Mouse (Mus musculus): ENCODE data around the gene Slc2a6. TPM values are rescaled to one million over a fixed set of nuclear protein-coding genes. Genes with fewer than 3 reads are reported as not detected.

The Slc2a6 gene
- polyA plus RNA-seq, 1 experiment from 2014 or later = 3.5 TPM

GRCm38 (mm10) chr2:27028437-27029015 is 728 bp upstream of the Slc2a6 start:
- Histone ChIP-seq H3K36me3 (no peaks in the 10 kb centered on the region), H3K27ac (no peak overlapping the region), H3K9me3 (replicated peaks) (no peaks in the 10 kb centered on the region), H3K27me3 (peaks cover 23% of the 10 kb centered on the region), H3K4me1 (peaks cover 12% of the 10 kb centered on the region), H3K4me2 (replicated peaks) (peak overlapping the region; percentile 52), H3K9ac (0 out of 2 replicates have a peak overlapping the region, but pooled peaks have one; percentile 1), H3K4me3 (peak overlapping the region; percentile 30; the same call in 1 of the 2 replicates)
- WGBS = 73% methylated on average over 4 of the region's 4 CpGs
- no peak; the same call in 1 of the 2 replicates for ATAC-seq (ENCODE audit: low FRiP score)

DNA sequence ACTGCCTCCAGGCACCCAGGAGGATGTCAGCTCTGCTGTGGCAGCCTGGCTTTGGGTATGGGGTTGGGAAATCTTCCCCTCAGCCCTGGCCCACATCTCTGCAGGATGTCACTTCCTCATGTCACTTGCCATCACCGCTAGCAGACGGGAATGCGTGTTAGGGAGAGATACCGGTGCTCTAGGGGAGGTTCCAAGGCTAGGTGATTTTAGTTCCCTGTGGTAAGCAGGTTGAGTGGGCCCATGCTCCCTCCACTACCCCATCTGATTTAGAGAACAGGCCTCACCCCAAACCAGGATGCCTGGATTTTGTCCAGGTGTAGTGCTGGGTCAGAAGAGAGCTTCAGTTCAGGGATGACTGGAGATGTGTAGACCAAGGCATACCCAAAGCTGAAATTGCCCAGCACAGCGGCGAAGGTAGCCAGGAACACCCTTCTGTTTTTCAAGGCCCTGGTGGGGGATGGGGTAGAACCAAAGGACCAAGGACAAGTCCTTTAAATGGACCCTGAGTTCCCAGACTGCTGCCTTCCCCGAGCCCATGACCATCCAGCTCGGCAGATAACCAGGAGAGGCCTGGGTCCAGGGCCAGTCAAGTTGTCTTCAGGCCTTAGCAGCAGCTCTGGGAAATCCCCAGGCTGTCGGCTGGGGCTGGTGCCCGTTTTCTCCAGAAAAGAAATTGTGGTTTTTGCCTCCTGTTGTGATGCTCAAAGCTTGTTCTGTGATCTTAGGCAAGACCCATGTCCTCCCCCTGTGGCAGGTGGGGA is 761 bp downstream of the Slc2a6 start:
- H3K4me2 ChIP-seq (replicated peaks) = peak overlapping the region; percentile 52
- H3K27ac ChIP-seq = no peak overlapping the region
- peaks cover 23% of the 10 kb centered on the region for H3K27me3 ChIP-seq
- 71% methylated on average over 10 of the region's 10 CpGs for WGBS
- H3K9me3 ChIP-seq (replicated peaks) = no peaks in the 10 kb centered on the region
- no peak for ATAC-seq (ENCODE audit: low FRiP score)
- H3K4me1 ChIP-seq = peaks cover 12% of the 10 kb centered on the region
- peak overlapping the region; percentile 30 for H3K4me3 ChIP-seq
- H3K36me3 ChIP-seq = no peaks in the 10 kb centered on the region
- peak overlapping the region; percentile 42; the same call in 1 of the 2 replicates for H3K9ac ChIP-seq

DNA sequence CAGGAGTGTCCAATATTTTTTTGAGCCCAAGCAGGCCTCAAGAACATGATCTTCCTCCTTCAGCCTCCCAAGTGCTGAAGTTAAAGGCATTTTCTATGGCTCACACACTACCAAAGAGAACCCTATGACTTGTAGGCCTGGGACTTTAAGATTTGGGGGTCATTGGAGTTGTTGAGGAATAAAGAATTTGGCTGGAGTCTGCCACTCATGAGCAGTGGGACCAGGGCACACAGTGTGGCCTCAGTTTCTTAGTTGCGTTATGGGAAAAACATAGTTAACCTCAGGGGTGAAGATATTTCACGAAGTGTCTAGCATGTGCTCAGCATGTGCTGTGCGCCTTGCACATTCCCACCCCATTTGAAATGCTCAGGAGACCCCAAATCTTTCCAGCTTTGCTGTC is 1.5 kb downstream of the Slc2a6 start:
- Histone ChIP-seq H3K9me3 (replicated peaks) (no peaks in the 10 kb centered on the region), H3K9ac (no peak overlapping the region), H3K4me1 (peaks cover 12% of the 10 kb centered on the region), H3K27me3 (peaks cover 23% of the 10 kb centered on the region), H3K27ac (no peak overlapping the region), H3K36me3 (0 out of 2 replicates have a peak, but pooled peaks cover 2% of the 10 kb centered on the region), H3K4me3 (no peak overlapping the region), H3K4me2 (replicated peaks) (no peak overlapping the region)
- 91% methylated on average over 3 of the region's 3 CpGs for WGBS
- ATAC-seq (ENCODE audit: low FRiP score) = no peak

- ATAC-seq (ENCODE audit: low FRiP score) = no peak
- Histone ChIP-seq H3K9me3 (replicated peaks) (no peaks in the 10 kb centered on the region), H3K4me1 (peaks cover 12% of the 10 kb centered on the region), H3K27me3 (peaks cover 21% of the 10 kb centered on the region), H3K4me3 (no peak overlapping the region), H3K27ac (no peak overlapping the region), H3K36me3 (0 out of 2 replicates have a peak, but pooled peaks cover 6% of the 10 kb centered on the region), H3K4me2 (replicated peaks) (no peak overlapping the region), H3K9ac (no peak overlapping the region)
- 81% methylated on average over 3 of the region's 3 CpGs for WGBS
Measured at GRCm38 (mm10) chr2:27025545-27025944, 2.3 kb downstream of the Slc2a6 start.

- no peak for ATAC-seq (ENCODE audit: low FRiP score)
- H3K4me3 ChIP-seq = no peak overlapping the region
- no peak overlapping the region for H3K4me2 ChIP-seq (replicated peaks)
- H3K27me3 ChIP-seq = peaks cover 12% of the 10 kb centered on the region; the same call in 1 of the 2 replicates
- peaks cover 12% of the 10 kb centered on the region for H3K4me1 ChIP-seq
- no peak overlapping the region for H3K9ac ChIP-seq
- H3K36me3 ChIP-seq = peaks cover 20% of the 10 kb centered on the region
- H3K27ac ChIP-seq = no peak overlapping the region
- 87% methylated on average over 14 of the region's 14 CpGs for WGBS
- no peaks in the 10 kb centered on the region for H3K9me3 ChIP-seq (replicated peaks)
Measured at GRCm38 (mm10) chr2:27024136-27024535, 3.7 kb downstream of the Slc2a6 start.

- Histone ChIP-seq H3K4me2 (replicated peaks) (no peak overlapping the region), H3K27me3 (0 out of 2 replicates have a peak, but pooled peaks cover 3% of the 10 kb centered on the region), H3K4me1 (peaks cover 9% of the 10 kb centered on the region; the same call in 1 of the 2 replicates), H3K27ac (no peak overlapping the region), H3K4me3 (no peak overlapping the region), H3K9ac (no peak overlapping the region), H3K9me3 (replicated peaks) (no peaks in the 10 kb centered on the region), H3K36me3 (peaks cover 35% of the 10 kb centered on the region)
- 76% methylated on average over 6 of the region's 6 CpGs for WGBS
- no peak for ATAC-seq (ENCODE audit: low FRiP score)
Measured at GRCm38 (mm10) chr2:27022612-27023011, 5.2 kb downstream of the Slc2a6 start.

DNA sequence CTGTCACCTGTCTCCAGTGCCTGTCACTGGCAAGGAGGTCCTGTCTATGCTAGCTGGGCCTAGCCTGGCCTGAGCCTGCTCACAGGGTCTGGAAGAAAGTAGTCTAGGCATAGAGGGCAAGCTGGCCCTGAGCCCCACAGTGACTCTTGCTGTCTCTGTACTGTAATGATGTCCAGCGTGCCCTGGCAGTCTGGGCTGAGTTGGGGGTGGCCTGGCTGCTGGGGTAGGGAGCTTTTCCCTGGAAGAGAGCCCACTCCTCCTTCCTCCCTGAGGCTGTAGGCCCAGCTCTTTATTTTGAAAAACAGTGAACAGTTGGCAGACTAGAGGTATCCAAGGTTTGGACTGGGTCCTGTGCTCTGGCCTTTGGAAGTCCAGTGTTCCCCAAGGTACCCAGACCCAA is 6.7 kb downstream of the Slc2a6 start:
- 78% methylated on average over 1 of the region's 1 CpGs for WGBS
- ATAC-seq (ENCODE audit: low FRiP score) = no peak
- Histone ChIP-seq H3K4me2 (replicated peaks) (no peak overlapping the region), H3K4me3 (no peak overlapping the region), H3K9me3 (replicated peaks) (no peaks in the 10 kb centered on the region), H3K27me3 (no peaks in the 10 kb centered on the region), H3K27ac (no peak overlapping the region), H3K9ac (no peak overlapping the region), H3K36me3 (peaks cover 49% of the 10 kb centered on the region), H3K4me1 (no peaks in the 10 kb centered on the region)

DNA sequence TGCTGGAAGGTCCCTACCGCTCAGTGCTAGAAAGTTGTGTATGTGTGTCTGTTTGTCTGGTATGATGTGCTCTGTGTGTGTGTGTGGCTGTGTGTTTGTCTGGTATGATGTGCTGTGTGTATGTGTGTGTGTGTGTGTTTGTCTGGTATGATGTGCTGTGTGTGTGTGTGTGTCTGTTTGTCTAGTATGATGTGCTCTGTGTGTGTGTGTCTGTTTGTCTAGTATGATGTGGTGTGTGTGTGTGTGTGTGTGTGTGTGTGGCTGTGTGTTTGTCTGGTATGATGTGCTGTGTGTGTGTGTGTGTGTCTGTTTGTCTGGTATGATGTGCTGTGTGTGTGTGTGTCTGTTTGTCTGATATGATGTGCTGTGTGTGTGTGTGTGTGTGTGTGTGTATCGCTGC is 8.3 kb downstream of the Slc2a6 start:
- H3K27me3 ChIP-seq = no peaks in the 10 kb centered on the region
- peaks cover 64% of the 10 kb centered on the region for H3K36me3 ChIP-seq
- H3K27ac ChIP-seq = no peak overlapping the region
- no peak overlapping the region for H3K9ac ChIP-seq
- ATAC-seq (ENCODE audit: low FRiP score) = no peak
- no peaks in the 10 kb centered on the region for H3K9me3 ChIP-seq (replicated peaks)
- no peak overlapping the region for H3K4me3 ChIP-seq
- WGBS = 93% methylated on average over 2 of the region's 2 CpGs
- no peaks in the 10 kb centered on the region for H3K4me1 ChIP-seq
- H3K4me2 ChIP-seq (replicated peaks) = no peak overlapping the region

DNA sequence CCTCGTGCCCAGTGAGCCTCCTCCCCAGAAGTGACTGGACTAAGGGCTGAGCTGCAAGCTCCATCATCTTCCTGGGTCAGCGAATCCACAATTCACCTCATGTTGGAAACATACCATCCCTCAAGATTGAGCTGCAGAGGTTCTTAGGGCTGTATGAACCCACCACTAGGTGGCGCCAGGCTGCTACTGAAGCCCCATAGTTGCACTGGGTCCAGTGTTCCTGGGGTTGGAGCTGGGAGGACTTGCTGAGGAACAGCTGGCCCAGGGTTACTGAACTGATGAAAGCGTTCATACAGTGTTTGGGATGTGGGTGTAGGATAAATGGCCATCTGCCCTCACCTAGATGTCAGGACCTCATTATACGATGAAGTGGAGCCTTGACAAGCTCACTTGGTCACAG is 10.0 kb downstream of the Slc2a6 start:
- H3K4me2 ChIP-seq (replicated peaks) = no peak overlapping the region
- no peaks in the 10 kb centered on the region for H3K4me1 ChIP-seq
- peaks cover 78% of the 10 kb centered on the region for H3K36me3 ChIP-seq
- H3K27ac ChIP-seq = no peak overlapping the region
- no peak overlapping the region for H3K9ac ChIP-seq
- 0 out of 2 replicates have a peak, but pooled peaks have one; percentile 22 for ATAC-seq (ENCODE audit: low FRiP score)
- no peak overlapping the region for H3K4me3 ChIP-seq
- H3K27me3 ChIP-seq = no peaks in the 10 kb centered on the region
- H3K9me3 ChIP-seq (replicated peaks) = no peaks in the 10 kb centered on the region
- WGBS = 56% methylated on average over 5 of the region's 5 CpGs

DNA sequence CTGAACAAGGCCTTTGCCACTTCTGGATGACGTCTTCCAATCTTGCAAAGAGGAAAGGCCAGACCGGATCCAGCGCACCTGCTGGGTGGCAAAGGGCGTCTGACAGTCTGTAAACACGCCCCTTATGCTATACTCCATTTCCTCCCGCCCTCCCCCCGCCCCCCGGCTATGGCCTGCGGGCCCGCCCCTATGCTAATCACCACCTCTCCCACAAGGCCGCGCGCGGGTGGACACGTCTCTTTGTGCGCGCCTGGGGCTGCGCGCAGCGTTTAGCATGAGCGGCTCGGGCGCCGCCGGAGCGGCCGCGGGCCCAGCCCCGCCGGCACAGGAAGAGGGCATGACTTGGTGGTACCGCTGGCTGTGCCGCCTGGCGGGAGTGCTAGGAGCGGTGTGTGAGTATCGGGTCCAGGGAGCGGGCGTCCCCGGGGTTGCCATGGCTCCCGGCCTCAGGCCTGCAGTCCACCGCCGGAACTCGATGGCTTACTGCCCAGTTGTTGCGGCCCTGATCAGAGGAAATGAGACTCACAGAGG is 18.0 kb downstream of the Slc2a6 start, which contains the start of gene Cacfd1:
Gene Cacfd1, plus strand, starts transcription at position 213 of the 531 bp plus-strand sequence.
- Histone ChIP-seq H3K27me3 (peaks cover 3% of the 10 kb centered on the region; the same call in 1 of the 2 replicates), H3K4me2 (replicated peaks) (peak within 1 kb of the TSS; percentile 87), H3K9ac (peak within 1 kb of the TSS; percentile 87), H3K4me3 (peak within 1 kb of the TSS; percentile 52), H3K36me3 (peaks cover 16% of the 10 kb centered on the region), H3K27ac (peak within 1 kb of the TSS; percentile 88), H3K4me1 (peaks cover 20% of the 10 kb centered on the region), H3K9me3 (replicated peaks) (no peaks in the 10 kb centered on the region)
- peak; percentile 96 for ATAC-seq (ENCODE audit: low FRiP score)
- WGBS = under 1% methylated on average over 40 of the region's 43 CpGs

GRCm38 (mm10) chr2:27007701-27008100 is 20.1 kb downstream of the Slc2a6 start:
- Histone ChIP-seq H3K27ac (no peak overlapping the region), H3K4me2 (replicated peaks) (no peak overlapping the region), H3K4me3 (no peak overlapping the region), H3K9ac (no peak overlapping the region), H3K9me3 (replicated peaks) (no peaks in the 10 kb centered on the region), H3K36me3 (no peaks in the 10 kb centered on the region), H3K27me3 (peaks cover 3% of the 10 kb centered on the region; the same call in 1 of the 2 replicates), H3K4me1 (peaks cover 20% of the 10 kb centered on the region)
- 80% methylated on average over 7 of the region's 7 CpGs for WGBS
- ATAC-seq (ENCODE audit: low FRiP score) = no peak

DNA sequence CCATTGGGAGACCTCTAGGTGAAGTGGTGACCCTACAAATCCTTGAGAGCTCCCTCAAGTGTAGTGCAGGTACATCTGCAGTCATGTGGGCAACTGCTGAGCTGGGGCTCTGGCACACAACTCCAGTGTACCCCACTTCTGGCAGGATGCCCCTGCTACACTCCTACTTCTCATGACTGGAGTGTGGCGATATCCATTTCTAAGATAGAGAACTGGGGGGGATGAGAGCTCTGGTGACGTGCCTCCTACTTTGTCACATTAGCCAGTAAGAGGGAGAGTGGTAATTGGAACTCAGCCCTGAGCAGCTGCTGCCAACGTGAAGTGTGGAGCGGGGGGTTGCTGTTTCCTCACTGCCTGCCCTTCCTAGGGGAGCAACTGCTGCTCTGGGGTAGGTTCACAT is 21.5 kb downstream of the Slc2a6 start:
- Histone ChIP-seq H3K4me1 (peaks cover 14% of the 10 kb centered on the region), H3K27ac (no peak overlapping the region), H3K9ac (no peak overlapping the region), H3K36me3 (no peaks in the 10 kb centered on the region), H3K9me3 (replicated peaks) (no peaks in the 10 kb centered on the region), H3K4me2 (replicated peaks) (no peak overlapping the region), H3K4me3 (no peak overlapping the region), H3K27me3 (peaks cover 3% of the 10 kb centered on the region; the same call in 1 of the 2 replicates)
- no peak for ATAC-seq (ENCODE audit: low FRiP score)
- 76% methylated on average over 4 of the region's 4 CpGs for WGBS
